Mouse (Mus musculus): Measurements from ENCODE around the gene Tet3.
"Not testable (repeated sequence)": the region's sequence is repeated elsewhere in the genome, so short reads cannot be mapped to it uniquely, and the experiment has no call there.

Tet3 gene

DNA sequence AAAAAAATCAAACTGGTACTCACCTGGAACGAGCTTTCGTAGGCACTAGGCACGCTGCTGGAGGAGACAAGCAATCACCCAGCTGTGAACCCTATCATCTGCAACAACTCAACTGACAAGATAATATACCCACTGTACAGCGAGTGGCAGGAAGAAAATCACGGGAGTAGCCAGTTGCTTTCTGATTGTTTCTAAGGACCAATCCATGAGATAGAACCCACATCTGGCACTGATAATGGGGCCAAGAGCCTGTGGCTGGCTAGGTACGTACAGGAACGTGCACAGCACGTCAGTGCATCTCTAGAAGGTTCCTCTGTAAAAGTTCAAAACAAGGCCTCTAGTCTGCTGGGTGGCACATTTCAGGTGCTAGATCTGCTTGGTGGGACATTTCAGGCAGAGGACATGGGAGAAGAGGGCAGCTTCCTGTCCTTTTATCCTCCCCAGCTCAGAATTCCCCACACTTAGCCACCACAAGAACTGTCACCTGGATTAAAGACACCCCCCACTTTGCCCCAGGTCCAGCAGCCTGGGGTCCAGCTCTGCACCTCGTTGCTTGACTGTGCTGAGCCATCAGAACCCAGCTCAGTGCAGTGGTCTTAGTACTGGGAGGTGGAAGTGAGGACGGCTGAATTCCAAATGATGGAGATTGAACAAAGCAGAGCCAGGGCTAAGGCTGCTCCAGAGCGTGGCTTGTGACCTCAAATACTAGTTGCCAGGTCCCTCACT lies 97.2 kb downstream of the Tet3 start:
- DNase-seq, result peak in 1 of 2 experiments; percentile 51

DNA sequence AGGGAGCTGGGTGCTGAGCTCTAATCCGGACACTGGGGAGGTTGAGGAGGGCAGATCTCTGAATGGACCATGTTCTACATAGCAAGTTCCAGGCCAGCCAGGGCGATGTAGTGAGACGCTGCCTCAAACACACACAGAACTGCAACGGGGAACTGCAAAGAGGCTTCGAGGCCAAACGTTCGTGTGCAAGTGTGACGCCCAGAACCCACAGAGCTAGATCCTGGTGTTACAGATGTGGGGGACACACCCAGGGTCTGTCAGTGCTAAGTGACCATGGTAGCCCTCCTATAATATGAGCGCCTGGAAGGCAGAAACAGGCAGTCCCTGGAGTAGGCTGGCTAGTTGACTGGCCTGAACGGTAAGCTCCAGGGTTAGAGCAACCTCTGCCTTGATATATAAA lies 101.4 kb downstream of the Tet3 start:
- no peak for DNase-seq

- peak; percentile 95 to 96 for DNase-seq
These were observed 102.2 kb downstream of the Tet3 start for GRCm38 (mm10) chr6:83356569-83357138.

DNA sequence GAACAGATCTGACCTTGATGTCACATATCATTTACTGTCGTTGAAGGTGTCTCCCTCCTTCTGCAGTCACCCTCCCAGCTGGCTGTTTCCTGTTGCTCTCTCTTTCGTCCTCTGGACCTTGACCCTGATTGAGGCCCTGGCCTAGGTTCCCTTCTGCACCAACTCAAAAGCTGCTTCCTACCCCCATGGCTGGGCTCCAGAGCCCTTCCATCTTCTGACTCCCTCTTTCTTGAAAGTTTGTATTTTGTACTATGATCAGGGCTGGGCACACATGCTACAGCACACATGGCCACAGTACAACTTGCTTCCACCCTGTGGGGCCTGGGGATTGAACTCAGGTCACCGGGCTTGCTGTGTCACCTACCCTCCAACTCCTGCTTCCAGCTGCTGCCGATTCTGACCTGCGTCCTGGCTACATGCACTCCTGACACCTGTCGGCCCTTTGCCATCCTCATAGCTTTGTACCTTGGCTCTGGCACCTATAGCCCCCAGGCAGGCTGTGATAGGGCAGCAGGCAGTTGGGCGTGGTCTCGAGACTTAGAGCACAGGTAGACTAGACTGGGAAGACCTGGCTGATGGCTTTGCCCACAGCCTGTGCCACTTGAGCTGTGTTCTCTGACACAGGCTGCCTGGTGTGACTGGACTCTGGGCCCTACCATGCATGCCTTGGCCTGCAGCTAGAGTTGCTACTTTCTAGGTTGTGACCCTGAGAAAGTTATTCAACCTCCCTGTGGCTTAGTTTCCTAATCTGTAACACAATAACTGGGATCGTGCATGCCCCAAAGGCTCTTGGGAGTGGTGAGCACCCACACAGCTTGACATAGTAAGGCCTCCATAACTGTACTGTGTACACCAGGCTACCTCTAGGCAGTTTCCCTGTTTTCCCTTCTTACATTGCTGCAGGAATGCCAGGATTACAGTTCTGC lies 103.8 kb downstream of the Tet3 start:
- DNase-seq, result no peak

DNA sequence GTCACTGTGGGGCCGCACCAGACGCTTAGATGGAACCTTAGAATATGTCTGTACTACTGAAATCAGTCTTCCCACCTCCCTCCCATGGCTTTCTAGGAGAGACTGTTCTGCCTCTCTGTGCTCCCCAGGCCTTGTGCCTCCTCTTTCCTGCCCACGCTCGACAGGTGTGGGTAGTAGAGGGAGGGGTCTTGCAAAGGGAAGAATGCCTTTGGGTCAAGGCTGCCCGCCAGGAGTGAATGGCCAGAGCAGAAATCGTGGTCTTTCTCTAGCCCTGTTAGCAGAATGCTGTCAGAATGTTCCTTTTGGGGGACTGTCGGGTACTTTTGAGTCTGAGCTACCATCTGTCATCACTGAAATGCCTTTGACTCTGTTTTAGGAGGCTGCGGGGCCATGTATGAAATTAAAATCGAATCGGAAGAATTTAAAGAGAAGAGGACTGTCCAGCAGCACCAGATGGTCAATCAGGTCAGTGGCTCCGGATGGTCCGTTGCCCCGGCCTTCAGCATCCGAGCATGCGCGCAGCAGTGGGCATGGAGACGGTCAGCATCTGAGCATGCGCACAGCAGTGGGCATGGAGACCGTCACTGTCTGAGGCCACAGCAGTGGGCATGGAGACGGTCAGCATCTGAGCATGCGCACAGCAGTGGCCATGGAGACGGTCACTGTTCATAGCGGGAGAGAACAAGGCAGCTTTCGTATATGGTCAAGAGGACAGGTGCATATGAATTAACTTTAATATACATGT lies 106.0 kb downstream of the Tet3 start:
- peak; percentile 81 to 85 for DNase-seq

DNA sequence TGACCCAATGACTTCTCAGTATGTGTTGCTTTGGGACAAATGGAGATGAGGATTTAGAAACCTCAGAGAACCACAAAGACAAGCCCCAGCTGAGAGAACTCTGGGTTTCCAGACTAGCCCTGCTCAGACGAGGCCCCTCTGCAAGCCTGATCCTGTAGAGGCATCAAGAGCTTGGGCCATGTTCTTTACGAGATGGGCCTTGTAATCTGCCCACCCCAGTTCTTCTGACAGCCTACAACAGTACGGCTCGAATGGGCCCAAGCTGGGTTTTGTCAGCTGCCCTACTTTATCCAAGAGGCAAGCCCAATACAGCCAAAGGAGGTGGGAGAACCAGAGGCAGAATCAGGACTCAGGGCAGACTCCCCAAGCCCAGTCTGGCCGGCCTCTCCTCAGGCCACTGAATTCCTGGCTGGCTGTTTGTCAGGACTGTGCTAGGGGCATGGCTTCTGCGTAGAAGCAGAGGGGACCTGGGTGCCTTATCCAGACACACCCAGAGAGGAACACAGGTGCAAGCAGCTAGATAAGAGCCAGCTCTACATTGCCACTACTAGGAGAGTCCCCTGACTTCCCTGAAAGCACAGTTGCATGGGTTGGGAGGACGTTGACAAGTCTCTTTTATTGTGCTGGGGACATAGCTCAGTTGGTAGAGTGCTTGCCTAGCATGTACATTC lies 107.3 kb downstream of the Tet3 start:
- no peak for DNase-seq

GRCm38 (mm10) chr6:83350851-83351405 lies 108.0 kb downstream of the Tet3 start:
- no peak for DNase-seq

DNA sequence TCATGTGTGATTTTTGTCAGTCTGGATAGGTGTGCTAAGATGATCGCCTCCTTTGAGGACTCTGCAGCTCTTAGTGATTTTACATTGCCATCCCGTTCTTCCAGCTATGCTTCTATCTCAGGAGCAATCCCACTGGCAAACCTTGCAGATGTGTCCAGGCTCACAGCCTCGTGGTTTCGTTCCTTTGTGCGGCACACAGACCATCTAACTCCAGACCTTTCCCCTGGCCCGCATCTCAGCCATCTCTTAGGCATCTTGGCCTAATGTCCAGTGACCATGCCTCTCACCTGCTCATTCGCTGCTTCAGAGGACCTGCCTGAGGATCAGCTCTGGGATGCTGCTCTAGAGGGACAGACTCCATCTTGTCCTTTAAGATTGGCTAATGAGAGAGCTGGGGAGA lies 108.7 kb downstream of the Tet3 start:
- no peak for DNase-seq

DNA sequence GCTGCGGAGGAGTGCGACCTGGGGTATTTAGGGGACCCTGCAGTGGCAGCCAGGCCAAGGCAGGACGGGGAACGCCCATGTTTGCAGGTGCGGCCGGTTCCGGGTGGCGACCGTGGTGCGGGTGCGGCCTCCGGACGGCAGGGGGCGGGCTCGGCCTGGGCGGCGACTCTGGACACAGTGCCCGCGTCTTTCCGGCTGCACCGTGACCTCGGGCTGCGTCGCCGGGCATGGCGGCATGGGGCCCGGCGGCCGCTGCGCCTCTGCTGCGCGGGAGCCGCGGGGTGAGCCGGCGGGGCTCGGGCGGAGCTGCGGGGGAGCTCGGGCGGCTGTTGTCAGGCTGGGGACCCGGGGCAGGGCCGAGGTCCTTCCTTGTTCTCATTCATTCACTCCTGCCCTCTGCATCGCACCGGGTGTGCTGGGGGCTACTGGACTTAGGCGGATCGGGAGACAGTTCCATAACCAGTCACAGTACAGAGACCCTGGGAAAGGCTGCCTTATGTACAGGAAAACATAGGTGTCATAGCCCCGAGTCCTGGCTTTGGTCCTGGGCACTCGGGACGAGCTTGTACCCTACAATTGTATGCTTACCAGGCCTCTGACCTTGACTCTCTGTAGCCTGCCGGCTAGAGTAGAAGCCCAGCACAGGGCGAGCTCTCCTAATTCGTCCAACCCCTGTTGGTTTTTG lies 109.5 kb downstream of the Tet3 start:
- peak; percentile 97 for DNase-seq

DNA sequence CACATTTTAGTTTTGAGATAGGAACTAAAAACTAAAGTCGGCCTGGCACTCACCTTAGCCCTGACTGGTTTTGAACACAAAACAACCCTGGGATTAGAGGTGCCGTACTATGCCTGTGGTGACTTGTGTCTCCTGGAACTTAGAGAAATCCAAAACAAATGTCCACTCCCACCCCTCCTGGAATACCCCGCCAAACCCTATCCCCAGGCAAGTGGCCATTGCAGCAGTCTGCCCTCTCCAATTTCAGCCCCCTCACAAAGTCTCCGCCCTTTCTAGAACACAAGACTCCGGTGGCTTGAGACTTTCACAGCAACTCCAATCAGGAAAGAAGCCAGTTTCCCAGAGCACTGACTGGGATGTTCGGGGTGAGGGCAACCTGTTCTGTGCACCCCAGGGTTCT lies 110.0 kb downstream of the Tet3 start, which contains the start of gene Bola3:
Bola3 (plus strand) TSS at position 275 of the 400 bp plus-strand sequence.
- DNase-seq, result no peak

- no peak for DNase-seq
These were observed 111.0 kb downstream of the Tet3 start for GRCm38 (mm10) chr6:83347916-83348315.

DNA sequence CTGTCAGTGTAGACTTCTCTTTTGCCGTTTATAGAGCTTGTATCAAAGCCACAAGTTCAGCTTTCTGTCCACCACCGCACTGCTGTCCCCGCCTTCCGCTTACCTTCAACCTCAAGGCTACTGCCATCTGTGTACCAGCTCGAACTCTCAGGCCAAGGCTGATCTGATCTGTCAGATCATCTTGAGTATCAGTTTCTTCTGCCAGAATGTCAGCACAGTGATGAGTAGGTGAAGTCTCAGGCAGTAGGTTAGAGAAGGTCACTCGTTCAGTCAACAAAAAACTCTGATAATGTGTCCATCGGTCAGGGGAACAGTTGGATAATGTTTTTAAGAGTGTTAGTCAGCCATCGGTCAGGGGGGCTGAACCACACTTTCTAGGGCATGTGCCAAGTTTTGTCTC lies 113.6 kb downstream of the Tet3 start:
- DNase-seq, result not testable (repeated sequence)

DNA sequence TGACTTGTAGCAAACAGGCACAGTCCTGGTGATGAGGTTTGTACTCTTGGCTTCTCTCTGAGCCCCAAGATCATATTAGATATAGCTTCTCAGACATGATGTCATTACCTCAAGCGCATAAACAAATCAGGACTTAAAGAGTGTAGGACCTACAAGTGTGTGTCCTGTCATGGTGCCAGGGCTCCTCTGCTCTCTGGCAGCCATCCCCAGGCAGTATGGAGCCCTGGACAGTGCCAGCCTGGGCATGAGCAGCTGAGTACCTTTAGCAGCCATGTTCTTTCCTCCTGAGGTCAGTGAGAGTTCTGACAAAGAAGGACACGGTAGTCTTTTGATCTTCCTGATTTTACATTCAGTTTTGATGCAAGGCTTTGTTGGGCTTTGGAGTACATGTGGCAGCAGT lies 115.9 kb downstream of the Tet3 start:
- DNase-seq, result peak; percentile 38 to 42

GRCm38 (mm10) chr6:83341387-83341786 lies 117.5 kb downstream of the Tet3 start:
- DNase-seq, result peak; percentile 71

- peak in 1 of 2 experiments; percentile 13 for DNase-seq
These were observed 131.2 kb downstream of the Tet3 start for GRCm38 (mm10) chr6:83327591-83328190.

DNA sequence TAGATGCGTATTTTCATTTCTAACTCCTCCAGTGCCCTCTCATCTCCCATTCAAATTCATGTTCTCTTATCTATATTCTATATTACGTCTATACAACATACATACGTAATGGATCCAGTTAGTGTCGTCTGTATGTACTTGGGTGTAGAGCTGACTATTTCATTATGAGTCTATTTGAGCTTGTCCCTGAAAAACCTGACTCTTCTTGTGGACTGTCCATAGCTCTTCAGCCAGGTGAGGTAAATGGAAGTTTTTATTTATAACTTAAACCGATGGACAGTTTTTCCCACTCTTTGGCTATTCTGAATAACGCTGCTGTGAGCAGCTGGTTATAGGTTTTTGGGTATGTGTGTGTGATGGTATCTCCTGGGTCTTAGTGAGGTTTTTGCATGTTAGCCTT lies 132.1 kb downstream of the Tet3 start:
- no peak for DNase-seq

DNA sequence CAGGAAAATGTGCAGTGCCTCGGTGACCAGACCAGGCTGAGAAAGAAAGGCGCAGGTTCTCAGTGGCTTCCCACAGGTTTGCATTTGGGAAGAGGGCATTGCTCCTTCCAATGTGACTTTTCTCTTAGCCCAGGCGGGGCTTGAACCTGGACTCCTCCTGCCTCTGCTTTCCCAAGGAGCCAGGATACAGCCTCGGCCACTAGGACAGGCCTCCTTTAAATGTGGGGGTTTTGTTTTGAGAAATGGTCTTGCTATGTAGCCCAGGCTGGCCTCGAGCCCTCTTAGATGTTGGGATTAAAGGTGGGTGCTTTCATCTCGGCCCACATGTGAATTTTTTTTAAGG lies 132.5 kb downstream of the Tet3 start:
- DNase-seq, result no peak

- peak; percentile 95 to 96 for DNase-seq
These were observed 133.1 kb downstream of the Tet3 start, which contains the start of the genes Mthfd2 and Mob1a for GRCm38 (mm10) chr6:83325525-83326393. Gene Mthfd2, minus strand, starts transcription at chr6:83325908. Gene Mob1a, plus strand, starts transcription at chr6:83326016.

DNA sequence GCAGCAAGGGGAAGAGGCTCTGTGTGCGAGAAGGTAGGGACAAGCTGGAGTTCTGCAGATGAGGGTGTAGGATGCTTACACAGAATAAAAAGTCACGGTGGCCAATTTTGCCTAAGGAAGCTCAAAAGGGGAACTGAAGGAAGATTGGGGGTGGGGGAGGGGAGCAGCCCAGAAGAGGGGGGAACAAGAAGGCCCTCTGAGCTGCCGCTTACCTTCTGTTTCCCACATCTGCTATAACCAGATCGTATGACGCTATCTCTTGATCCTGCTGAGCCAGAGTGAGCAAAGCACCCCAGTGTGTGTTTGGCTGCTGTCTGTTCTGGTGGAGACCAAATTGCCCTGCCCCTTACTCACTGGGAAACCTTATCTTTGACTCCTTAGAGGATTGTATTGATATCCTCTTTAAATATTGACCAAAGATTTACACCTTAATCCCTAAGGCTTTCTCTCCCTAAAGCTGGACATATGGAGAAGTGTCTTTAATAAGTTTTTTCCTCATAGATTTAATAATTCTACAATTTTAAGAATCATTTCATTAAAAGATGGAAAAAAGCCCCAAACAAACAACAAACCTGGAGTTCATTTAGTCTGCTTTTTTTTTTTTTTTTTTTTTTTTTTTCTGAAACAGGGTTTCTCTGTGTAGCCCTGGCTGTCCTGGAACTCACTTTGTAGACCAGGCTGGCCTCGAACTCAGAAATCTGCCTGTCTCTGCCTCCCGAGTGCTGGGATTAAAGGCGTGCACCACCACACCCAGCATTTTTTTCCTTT lies 135.0 kb downstream of the Tet3 start:
- DNase-seq, result no peak
